Mouse (Mus musculus) embryonic facial prominence, embryonic 11.5 days (tissue): Measurements from ENCODE around the gene Dedd. TPM values are rescaled to one million over a fixed set of nuclear protein-coding genes. Genes with fewer than 3 reads are reported as not detected.
"Not testable (repeated sequence)": the region's sequence is repeated elsewhere in the genome, so short reads cannot be mapped to it uniquely, and the experiment has no call there.

Source experiments
- ATAC-seq: fragments of 200-750 bp; cut with Nextera tagmentation; replicated peaks from 2 replicates; pipeline ENCODE4 v1.8.0; 2017; ENCODE audit warnings: low read depth; ENCODE audit not compliant: insufficient number of reproducible peaks, low FRiP score, low TSS enrichment
- DNase-seq: peaks from one replicate; pipeline ENCODE4 v3.0.0-alpha.2; 2015; ENCODE audit warnings: low spot score
- H3K27ac ChIP-seq: fragments of 300-500 bp; sonication (generic); replicated peaks from 2 replicates; pipeline ENCODE4 v1.5.1; 2014; ENCODE audit warnings: mild to moderate bottlenecking, low read depth, low read length, control low read depth
- H3K27me3 ChIP-seq: fragments of 300-500 bp; sonication (generic); 2 replicates; pipeline ENCODE4 v1.6.1; 2014; ENCODE audit warnings: mild to moderate bottlenecking, low read length, moderate library complexity, mixed read lengths; ENCODE audit not compliant: control insufficient read depth, insufficient read depth
- H3K36me3 ChIP-seq: fragments of 300-500 bp; sonication (generic); replicated peaks from 2 replicates; pipeline ENCODE4 v1.6.1; 2014; ENCODE audit warnings: low read depth, mild to moderate bottlenecking, low read length, moderate library complexity, mixed read lengths; ENCODE audit not compliant: control insufficient read depth, insufficient read depth
- H3K4me1 ChIP-seq: fragments of 300-500 bp; sonication (generic); 2 replicates; pipeline ENCODE4 v1.6.1; 2014; ENCODE audit warnings: low read length, mixed read lengths; ENCODE audit not compliant: control insufficient read depth, insufficient read depth
- H3K4me2 ChIP-seq: fragments of 300-500 bp; sonication (generic); 2 replicates; pipeline ENCODE4 v1.6.1; 2014; ENCODE audit warnings: low read depth, mild to moderate bottlenecking, control low read depth, low read length, moderate library complexity
- H3K4me3 ChIP-seq: fragments of 300-500 bp; sonication (generic); 2 replicates; pipeline ENCODE4 v1.5.1; 2014; ENCODE audit warnings: low read depth, low read length, control low read depth
- H3K9ac ChIP-seq: fragments of 300-500 bp; sonication (generic); replicated peaks from 2 replicates; pipeline ENCODE4 v1.6.1; 2014; ENCODE audit warnings: mild to moderate bottlenecking, control low read depth, low read length
- H3K9me3 ChIP-seq: fragments of 300-500 bp; sonication (generic); replicated peaks from 2 replicates; pipeline ENCODE4 v1.6.1; 2016; ENCODE audit warnings: mild to moderate bottlenecking, low read length, inconsistent platforms, mixed read lengths; ENCODE audit not compliant: control insufficient read depth
- WGBS: fragments of 180-500 bp; shearing (Covaris S2); extraction: QIAGEN DNeasy Blood & Tissue Kit; methylation state at CpG from one replicate; pipeline ENCODE4 v1.1.7; 2014; 5-methylcytosine and 5-hydroxymethylcytosine counted together
- polyA plus RNA-seq: library from polyadenylated mRNA; unstranded; fragments of >200 nt; fragmentation: Nextera tagmentation; extraction: Ambion mirVana; gene quantifications from 2 replicates; pipeline ENCODE4 v1.2.1, GENCODE M21; 2014

Gene Dedd
- polyA plus RNA-seq, 1 experiment from 2014 or later: 51.7 TPM

DNA sequence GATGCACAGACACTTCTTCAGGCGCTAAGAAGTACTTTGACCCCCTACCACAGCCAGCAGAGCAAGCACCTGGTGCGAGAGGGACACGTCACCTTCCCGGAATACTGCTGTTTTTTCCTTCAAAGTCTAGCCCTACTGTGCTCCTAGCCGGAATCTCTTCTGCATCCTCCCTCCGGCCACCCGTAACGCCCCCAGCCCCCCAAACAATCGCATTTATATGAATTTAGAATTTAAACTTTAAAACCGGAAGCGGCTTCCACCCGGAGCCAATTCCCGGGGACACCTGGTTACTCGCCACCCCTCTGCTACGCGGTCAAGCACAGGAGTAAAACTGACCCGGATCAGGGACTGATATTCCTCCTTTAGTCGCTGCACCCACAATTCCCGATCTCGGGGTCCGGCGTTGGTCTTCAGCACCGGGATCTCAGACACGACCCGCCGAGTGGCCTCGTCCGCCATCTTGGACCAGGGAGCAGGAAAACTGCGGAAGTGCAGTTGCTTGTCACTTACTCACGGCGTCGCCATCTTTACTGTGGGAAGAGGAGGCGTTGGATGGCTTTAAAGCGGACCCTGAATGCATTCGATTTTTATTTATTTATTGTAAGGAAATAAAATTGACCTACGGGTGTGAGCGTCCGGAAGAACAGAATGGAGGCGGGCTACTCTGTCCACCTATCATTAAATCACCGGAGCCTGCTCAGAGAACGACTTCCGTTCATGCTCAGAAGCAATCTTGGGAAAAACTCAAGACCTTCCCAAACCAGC is 34.5 kb upstream of the Dedd start, which contains the start of gene Ufc1:
Ufc1 (minus strand) TSS at position 727 of the 765 bp plus-strand sequence.
- DNase-seq (peak; percentile 89), ATAC-seq (peak; percentile 42)
- Histone ChIP-seq H3K27me3 (no peaks in the 10 kb centered on the region), H3K4me2 (peak within 1 kb of the TSS; percentile 46), H3K9ac (peak within 1 kb of the TSS; percentile 91), H3K27ac (peak within 1 kb of the TSS; percentile 91), H3K36me3 (no peaks in the 10 kb centered on the region), H3K4me1 (no peaks in the 10 kb centered on the region), H3K9me3 (no peaks in the 10 kb centered on the region), H3K4me3 (peak within 1 kb of the TSS; percentile 71)
- WGBS: under 1% methylated on average over 42 of the region's 42 CpGs

DNA sequence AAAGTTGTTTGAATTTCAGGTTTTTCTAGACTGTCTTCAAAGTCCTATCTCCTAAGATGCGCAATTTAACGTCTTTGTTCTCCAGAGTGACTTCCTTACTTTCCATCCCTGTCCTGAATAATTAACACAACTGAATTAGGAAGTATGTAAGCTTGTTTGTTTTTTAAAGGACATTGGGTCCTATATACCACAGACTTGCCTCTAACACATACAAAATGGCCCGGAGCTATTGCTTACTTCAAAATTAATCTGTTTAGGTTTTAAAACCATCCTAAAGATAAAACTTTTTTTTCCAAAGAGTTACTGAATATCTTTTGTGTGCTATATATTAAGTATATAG is 33.9 kb upstream of the Dedd start:
- ATAC-seq (peak; percentile 7; the same call in 1 of the 2 replicates), DNase-seq (no peak)
- peak overlapping the region; percentile 45 for H3K4me2 ChIP-seq
- no peaks in the 10 kb centered on the region for H3K9me3 ChIP-seq
- H3K4me1 ChIP-seq: no peaks in the 10 kb centered on the region
- 22% methylated on average over 3 of the region's 3 CpGs for WGBS
- H3K36me3 ChIP-seq: no peaks in the 10 kb centered on the region
- H3K9ac ChIP-seq: peak overlapping the region; percentile 91
- peak overlapping the region; percentile 71 for H3K4me3 ChIP-seq
- H3K27ac ChIP-seq: peak overlapping the region; percentile 91
- no peaks in the 10 kb centered on the region for H3K27me3 ChIP-seq

DNA sequence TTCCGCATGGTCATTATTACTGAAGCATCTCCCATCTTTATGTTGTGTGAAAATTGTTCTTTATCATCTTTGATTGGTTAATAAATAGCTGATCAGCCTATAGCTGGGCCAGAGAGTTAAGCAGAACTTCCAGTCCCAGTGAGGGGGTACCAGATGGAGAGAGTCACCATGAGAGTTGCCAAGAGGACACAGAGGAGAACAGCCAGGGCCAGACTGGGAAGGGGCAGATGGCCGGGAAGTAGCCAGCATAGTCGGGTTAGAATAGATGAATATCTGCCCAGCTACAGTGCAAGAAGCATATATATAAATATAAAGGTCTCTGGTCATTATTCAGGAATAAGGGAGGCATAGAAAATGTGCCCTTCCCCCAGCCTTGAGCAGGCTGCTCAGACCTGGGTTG is 30.7 kb upstream of the Dedd start:
- ATAC-seq (no peak), DNase-seq (no peak)
- Histone ChIP-seq H3K9ac (no peak overlapping the region), H3K4me2 (no peak overlapping the region), H3K27ac (no peak overlapping the region), H3K36me3 (no peaks in the 10 kb centered on the region), H3K4me1 (no peaks in the 10 kb centered on the region), H3K9me3 (no peaks in the 10 kb centered on the region), H3K4me3 (no peak overlapping the region), H3K27me3 (no peaks in the 10 kb centered on the region)
- WGBS: 63% methylated on average over 3 of the region's 3 CpGs

DNA sequence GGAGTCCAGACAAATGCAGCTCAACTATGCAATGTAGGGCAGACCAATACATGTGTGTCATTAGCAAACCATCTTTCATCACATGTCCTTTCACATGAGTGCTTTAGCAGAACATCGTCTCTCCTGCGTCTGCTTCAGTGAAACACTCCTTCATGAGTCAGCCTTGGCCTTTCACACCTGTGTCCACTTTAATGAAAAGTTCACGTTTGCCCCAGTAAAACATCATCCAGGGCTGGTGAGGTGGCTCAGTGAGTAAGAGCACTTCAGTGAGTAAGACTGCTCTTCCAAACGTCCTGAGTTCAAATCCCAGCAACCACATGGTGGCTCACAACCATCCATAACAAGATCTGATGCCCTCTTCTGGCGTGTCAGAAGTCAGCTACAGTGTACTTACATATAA is 22.8 kb upstream of the Dedd start:
- DNase-seq, ATAC-seq, H3K9me3 ChIP-seq, H3K4me3 ChIP-seq, H3K4me2 ChIP-seq, H3K4me1 ChIP-seq, H3K36me3 ChIP-seq, H3K9ac ChIP-seq, H3K27ac ChIP-seq, H3K27me3 ChIP-seq: not testable (repeated sequence)
- WGBS: 73% methylated on average over 5 of the region's 5 CpGs

DNA sequence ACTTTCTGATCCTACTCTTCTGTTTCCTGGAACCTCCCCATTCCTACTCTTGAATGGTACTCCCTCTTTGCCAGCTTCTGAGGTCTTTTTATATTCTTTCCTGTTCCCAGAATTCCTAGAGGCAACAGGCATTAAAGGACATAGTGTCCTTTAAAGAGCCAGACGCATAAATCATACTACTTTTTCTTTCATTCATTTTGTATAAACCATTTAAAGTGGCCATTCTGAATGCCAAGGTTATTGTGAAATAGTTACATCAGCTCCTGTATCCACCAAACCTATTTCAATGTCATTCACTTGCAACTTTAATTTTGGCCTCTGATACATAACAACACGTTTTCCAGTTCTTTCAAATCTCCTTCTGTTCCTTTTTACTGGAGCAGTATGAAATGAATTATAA is 19.6 kb upstream of the Dedd start:
- no peak for DNase-seq

DNA sequence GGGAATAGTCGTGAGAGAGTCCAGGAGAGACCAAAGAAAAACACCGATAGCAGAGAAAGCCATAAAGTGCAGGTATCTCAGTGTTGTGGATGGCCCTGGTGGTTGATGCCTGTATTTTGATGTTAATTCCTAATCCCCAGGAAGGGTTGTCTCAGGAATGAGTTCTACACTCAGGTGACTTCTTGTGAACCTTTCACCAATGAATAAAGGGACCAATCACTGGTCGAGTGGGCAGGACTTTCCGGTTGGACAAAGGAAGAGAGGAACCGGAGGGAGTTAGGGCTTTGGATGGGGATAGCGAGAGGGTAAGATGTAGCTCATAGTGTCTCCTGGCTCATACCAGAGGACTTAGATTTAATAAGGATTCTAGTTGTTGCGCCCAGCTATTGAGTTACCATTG is 9.2 kb upstream of the Dedd start:
- Histone ChIP-seq H3K4me2 (no peak overlapping the region), H3K4me1 (no peaks in the 10 kb centered on the region), H3K36me3 (no peaks in the 10 kb centered on the region), H3K9me3 (no peaks in the 10 kb centered on the region), H3K27ac (no peak overlapping the region), H3K9ac (no peak overlapping the region), H3K27me3 (no peaks in the 10 kb centered on the region), H3K4me3 (no peak overlapping the region; the same call in 1 of the 2 replicates)
- DNase-seq (no peak), ATAC-seq (no peak)
- 11% methylated on average over 7 of the region's 7 CpGs for WGBS

More for the DNA sequence above, 19.6 kb upstream of the Dedd start:
- 67% methylated on average over 2 of the region's 2 CpGs for WGBS
- H3K36me3 ChIP-seq: no peaks in the 10 kb centered on the region
- no peak for ATAC-seq
- no peaks in the 10 kb centered on the region for H3K27me3 ChIP-seq
- H3K4me1 ChIP-seq: no peaks in the 10 kb centered on the region
- no peak overlapping the region for H3K27ac ChIP-seq
- no peak overlapping the region for H3K4me2 ChIP-seq
- H3K9ac ChIP-seq: no peak overlapping the region
- no peak overlapping the region for H3K4me3 ChIP-seq
- no peaks in the 10 kb centered on the region for H3K9me3 ChIP-seq

DNA sequence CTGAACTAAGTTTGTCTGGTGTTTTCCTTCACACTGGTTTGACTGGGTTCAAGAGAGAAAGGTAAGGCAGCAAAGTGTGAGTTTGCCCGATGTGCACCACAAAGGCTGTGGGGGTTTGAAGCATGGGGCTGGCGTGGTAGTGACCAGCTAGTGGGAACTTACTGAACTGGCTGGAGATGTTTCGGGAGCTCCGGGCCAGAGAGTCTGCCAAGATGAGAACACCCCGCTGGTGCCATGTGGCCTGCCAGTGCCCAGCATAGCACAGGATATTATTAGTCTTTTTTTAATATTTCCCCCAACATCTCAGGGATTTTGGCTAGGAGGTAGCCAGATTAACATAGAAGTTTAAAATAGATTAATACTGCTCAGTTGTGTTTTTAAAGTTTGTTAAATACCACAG is 8.8 kb upstream of the Dedd start:
- Histone ChIP-seq H3K36me3 (no peaks in the 10 kb centered on the region), H3K27me3 (no peaks in the 10 kb centered on the region), H3K4me2 (no peak overlapping the region; the same call in 1 of the 2 replicates), H3K9me3 (no peaks in the 10 kb centered on the region), H3K27ac (no peak overlapping the region), H3K9ac (no peak overlapping the region), H3K4me1 (no peaks in the 10 kb centered on the region), H3K4me3 (peak overlapping the region; percentile 13)
- WGBS: 13% methylated on average over 5 of the region's 5 CpGs
- no peak for ATAC-seq
- no peak for DNase-seq

DNA sequence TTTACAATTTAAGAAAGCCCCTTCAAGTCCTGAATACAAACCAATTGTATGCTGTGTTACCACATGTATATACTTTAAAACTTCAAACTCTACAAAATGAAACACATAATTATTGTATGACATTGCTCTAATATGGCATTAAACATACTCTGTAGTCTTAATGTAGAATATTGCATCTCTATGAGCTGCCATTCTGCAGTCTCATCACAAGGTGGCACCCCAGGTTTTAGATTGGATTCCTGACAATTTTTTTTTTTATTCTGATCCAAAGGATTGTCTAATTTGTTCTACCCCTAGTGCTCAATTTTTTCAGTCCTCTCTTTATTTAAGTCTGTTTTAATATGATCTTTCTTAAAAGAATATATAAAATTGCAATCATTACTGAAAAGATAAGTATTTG is 7.5 kb upstream of the Dedd start:
- H3K9me3 ChIP-seq: no peaks in the 10 kb centered on the region
- no peaks in the 10 kb centered on the region for H3K4me1 ChIP-seq
- H3K27ac ChIP-seq: no peak overlapping the region
- no peak for ATAC-seq
- no peak overlapping the region for H3K4me2 ChIP-seq
- peak; percentile 64 for DNase-seq
- no peak overlapping the region for H3K4me3 ChIP-seq
- no peak overlapping the region for H3K9ac ChIP-seq
- no peaks in the 10 kb centered on the region for H3K36me3 ChIP-seq
- no peaks in the 10 kb centered on the region for H3K27me3 ChIP-seq
